Mouse (Mus musculus): ENCODE data around the gene Epb41l1. TPM values are rescaled to one million over a fixed set of nuclear protein-coding genes. Genes with fewer than 3 reads are reported as not detected.
"Not testable (repeated sequence)": the region's sequence is repeated elsewhere in the genome, so short reads cannot be mapped to it uniquely, and the experiment has no call there.

The Epb41l1 gene
- polyA plus RNA-seq (2014; fragmentation: Nextera tagmentation; extraction: Ambion mirVana), result 2.1 and 3.2 TPM in 2 replicates

DNA sequence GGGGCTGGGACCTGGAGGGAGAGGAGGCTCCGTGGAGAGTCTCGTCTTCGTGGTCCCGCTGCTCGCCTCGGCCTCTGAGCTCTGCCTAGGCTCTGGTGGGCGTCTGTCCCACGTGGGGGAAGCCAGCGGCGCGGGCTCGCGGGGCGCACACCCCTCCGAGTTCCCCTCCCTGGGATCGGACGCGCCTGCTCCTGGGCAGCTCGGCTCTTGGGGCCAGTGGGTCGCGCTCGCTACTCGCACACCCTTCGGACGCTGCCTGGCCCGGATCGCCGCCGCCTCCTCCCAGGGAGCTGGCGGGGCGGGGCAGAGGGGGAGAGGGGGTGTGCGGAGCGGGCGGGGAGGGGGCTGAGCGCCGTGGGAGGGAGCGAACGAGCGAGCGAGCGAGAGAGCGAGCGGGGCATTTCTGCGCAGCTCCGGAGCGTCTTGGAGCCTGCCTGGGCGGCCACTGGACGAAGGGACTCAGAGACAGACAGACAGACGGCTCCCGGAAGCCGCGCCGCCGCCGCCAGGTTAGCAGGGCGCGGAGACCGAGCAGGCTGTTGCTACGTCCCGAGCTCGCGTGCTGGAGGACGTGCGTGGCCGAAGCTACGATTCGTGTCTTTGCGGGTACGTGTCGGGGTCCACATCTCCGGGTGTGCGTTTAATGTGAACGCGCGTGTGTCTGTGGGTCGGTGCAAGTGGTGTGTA is at the start of gene Epb41l1:
Gene Epb41l1 (plus strand): TSS at position 216 of the 687 bp plus-strand sequence.
- Histone ChIP-seq H3K4me2 (peak within 1 kb of the TSS; percentile 97), H3K36me3 (ENCODE audit: insufficient read depth) (no peaks in the 10 kb centered on the region), H3K4me3 (ENCODE audit: low read depth, low read length) (peak within 1 kb of the TSS; percentile 58), H3K9ac (peak within 1 kb of the TSS; percentile 63), H3K27ac (ENCODE audit: low read depth) (no peak within 1 kb of the TSS), H3K9me3 (ENCODE audit: low read depth, low read length) (no peaks in the 10 kb centered on the region), H3K27me3 (ENCODE audit: insufficient read depth, low read length) (peaks cover 40% of the 10 kb centered on the region), H3K4me1 (ENCODE audit: insufficient read depth) (peaks cover 3% of the 10 kb centered on the region)
- peak; percentile 68 for DNase-seq
- ATAC-seq (ENCODE audit: insufficient read depth), result peak; percentile 69
- no peak for TF ChIP-seq CTCF (IDR thresholded peaks at IDR 0.05; ENCODE audit: low read depth)
- under 1% methylated on average over 75 of the region's 76 CpGs for WGBS

DNA sequence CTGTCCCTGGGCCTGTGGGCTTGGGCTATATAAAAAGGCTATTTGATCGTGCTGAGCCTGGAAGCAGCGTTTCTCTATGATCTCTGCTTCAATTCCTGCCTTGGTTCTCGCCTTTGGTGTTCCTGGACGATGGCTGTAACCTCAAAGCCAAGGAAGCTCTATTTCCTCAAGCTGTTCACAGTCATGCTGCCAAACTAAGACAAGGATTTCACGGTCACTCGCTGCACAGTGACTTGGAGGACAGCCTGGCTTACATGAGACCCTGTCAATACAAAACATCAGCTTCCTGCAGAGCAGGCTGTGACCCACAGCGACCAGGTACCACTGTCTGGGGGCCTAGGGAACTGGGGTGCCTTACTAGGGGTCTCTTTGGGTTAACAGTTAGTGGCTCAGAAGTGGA is 43.8 kb upstream of the Epb41l1 start:
- Histone ChIP-seq H3K36me3 (ENCODE audit: insufficient read depth) (no peaks in the 10 kb centered on the region), H3K9ac (no peak overlapping the region), H3K4me2 (no peak overlapping the region), H3K27me3 (ENCODE audit: insufficient read depth, low read length) (no peaks in the 10 kb centered on the region), H3K4me3 (ENCODE audit: low read depth, low read length) (no peak overlapping the region), H3K4me1 (ENCODE audit: insufficient read depth) (no peaks in the 10 kb centered on the region), H3K27ac (ENCODE audit: low read depth) (no peak overlapping the region), H3K9me3 (ENCODE audit: low read depth, low read length) (no peaks in the 10 kb centered on the region)
- ATAC-seq (ENCODE audit: insufficient read depth) (no peak), DNase-seq (no peak)
- no peak for TF ChIP-seq CTCF (IDR thresholded peaks at IDR 0.05; ENCODE audit: low read depth)
- WGBS, result 75% methylated on average over 7 of the region's 7 CpGs

DNA sequence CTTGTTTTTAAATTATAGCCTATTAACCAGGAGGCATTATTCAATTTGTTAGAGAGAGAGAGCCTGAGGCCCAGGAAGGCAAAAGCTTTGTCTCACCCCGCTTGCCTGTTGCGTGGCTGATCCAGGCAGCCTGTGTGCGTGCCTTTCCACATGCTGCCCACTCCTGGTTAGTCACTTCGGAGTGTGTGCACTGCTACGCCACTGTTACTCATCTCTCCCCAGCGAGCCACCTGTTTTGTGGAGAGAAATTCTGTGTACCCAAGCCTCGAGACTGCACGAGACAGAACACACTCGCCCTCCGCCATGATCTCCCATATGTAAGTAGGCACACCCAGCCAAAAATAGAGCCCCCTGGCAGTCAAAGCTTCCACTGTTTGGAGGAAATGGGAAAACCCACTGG is 40.8 kb upstream of the Epb41l1 start:
- TF ChIP-seq CTCF (IDR thresholded peaks at IDR 0.05; ENCODE audit: low read depth), result no peak

DNA sequence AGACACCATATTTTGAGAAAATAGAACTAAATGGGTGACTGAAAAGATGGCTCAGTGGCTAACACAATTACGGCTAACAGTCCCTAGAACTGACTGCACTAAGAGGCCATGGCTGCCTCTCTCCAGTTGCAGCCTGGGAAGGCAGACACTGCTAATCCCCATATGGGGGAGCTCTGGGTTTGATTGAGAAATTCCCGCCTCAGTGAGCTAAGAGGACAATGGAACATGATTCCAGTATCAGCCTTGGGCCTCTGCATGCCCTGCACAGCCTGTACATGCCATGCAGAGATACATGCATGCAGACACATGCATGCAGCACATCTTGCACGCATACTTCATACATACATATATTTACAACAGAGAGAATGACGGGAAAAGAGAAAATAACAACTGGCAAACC is 39.4 kb upstream of the Epb41l1 start:
- Histone ChIP-seq H3K36me3 (ENCODE audit: insufficient read depth) (no peaks in the 10 kb centered on the region), H3K9ac (no peak overlapping the region), H3K27me3 (ENCODE audit: insufficient read depth, low read length) (no peaks in the 10 kb centered on the region), H3K9me3 (ENCODE audit: low read depth, low read length) (no peaks in the 10 kb centered on the region), H3K4me1 (ENCODE audit: insufficient read depth) (no peaks in the 10 kb centered on the region), H3K27ac (ENCODE audit: low read depth) (no peak overlapping the region), H3K4me2 (no peak overlapping the region), H3K4me3 (ENCODE audit: low read depth, low read length) (no peak overlapping the region)
- peak; percentile 29; the same call in 1 of the 2 replicates for TF ChIP-seq CTCF (IDR thresholded peaks at IDR 0.05; ENCODE audit: low read depth)
- peak; percentile 26 for DNase-seq
- 77% methylated on average over 4 of the region's 4 CpGs for WGBS
- no peak for ATAC-seq (ENCODE audit: insufficient read depth)

More for the DNA sequence above, 40.8 kb upstream of the Epb41l1 start:
- ATAC-seq (ENCODE audit: insufficient read depth) (no peak), DNase-seq (no peak)
- Histone ChIP-seq H3K27me3 (ENCODE audit: insufficient read depth, low read length) (no peaks in the 10 kb centered on the region), H3K9me3 (ENCODE audit: low read depth, low read length) (no peaks in the 10 kb centered on the region), H3K4me1 (ENCODE audit: insufficient read depth) (no peaks in the 10 kb centered on the region), H3K9ac (no peak overlapping the region), H3K36me3 (ENCODE audit: insufficient read depth) (no peaks in the 10 kb centered on the region), H3K4me3 (ENCODE audit: low read depth, low read length) (no peak overlapping the region), H3K27ac (ENCODE audit: low read depth) (no peak overlapping the region), H3K4me2 (no peak overlapping the region)
- 83% methylated on average over 10 of the region's 10 CpGs for WGBS

DNA sequence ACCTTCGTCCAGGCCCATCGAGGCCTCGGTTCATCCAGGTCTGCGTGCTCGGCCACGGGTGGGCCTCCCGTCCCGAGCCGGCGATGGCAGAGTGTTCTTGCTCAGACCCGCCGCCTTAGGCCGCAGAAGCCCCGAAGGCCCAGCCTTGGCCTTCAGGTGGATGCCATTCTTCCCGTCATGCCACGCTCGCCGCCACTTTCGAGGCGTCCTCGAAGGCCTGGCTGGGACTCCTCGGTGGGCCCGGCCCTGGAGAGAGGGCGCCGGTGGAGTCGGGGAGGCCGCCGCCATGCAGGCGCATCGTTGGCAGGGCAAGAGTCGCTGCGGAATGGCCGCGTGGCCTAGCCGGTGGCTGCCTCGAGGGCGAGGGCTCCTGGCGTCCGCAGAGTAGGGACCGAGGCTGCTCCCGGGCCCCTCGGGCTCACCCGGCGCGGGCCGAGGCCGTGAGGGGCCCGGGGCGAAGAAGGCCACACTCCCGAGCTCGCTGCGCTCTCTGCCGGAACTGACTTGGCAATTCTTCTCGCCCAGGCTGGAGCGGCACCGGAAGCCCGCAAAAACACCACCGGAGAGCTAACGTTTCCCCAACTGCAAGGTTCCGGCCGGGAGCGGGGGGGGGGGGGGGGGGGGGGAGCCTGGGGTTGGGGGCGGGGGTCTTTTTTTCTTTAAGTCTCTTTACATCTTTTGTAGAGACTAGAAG is 28.1 kb upstream of the Epb41l1 start:
- not testable (repeated sequence) for H3K9me3 ChIP-seq (ENCODE audit: low read depth, low read length); H3K36me3 ChIP-seq (ENCODE audit: insufficient read depth); H3K27me3 ChIP-seq (ENCODE audit: insufficient read depth, low read length); H3K4me1 ChIP-seq (ENCODE audit: insufficient read depth); H3K27ac ChIP-seq (ENCODE audit: low read depth)
- WGBS, result 0% methylated on average over 12 of the region's 63 CpGs
- ATAC-seq (ENCODE audit: insufficient read depth), result peak; percentile 94
- peak overlapping the region; percentile 37 for H3K4me3 ChIP-seq (ENCODE audit: low read depth, low read length)
- peak; percentile 91 for DNase-seq
- H3K9ac ChIP-seq, result peak overlapping the region; percentile 49
- H3K4me2 ChIP-seq, result peak overlapping the region; percentile 46

DNA sequence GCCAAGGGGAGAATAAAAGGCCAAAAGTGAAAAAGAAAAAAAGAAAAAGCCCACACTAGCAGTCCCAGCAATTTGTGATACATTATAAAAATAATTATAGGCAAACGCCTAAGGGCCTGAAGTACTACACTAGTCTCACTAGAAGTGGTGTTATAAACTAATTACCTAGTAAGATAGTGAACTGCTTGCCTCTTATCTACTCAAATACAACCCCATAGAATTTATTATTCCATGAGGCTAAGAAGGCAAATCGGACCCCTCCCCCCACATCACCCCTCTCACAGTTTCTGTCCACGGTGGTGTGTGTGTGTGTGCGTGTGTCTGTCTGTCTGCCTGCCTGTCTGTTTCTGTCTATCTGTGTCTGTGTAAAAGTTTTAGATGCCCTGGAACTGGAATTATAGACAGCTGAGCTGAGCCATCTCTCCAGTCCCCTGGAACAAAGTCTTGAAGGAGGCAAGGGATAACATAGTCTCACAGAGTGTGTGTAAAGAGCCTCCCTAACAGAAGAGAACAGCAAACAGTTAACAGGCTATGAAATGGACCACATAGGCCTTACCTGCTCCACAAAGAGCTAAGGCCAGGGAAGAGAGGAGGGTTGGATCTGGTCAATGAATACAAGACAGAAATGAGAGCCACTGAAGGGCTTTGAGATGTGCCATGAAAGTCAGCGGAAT is 27.4 kb upstream of the Epb41l1 start:
- no peak for TF ChIP-seq CTCF (IDR thresholded peaks at IDR 0.05; ENCODE audit: low read depth)
- 56% methylated on average over 5 of the region's 5 CpGs for WGBS
- Histone ChIP-seq H3K27me3 (ENCODE audit: insufficient read depth, low read length) (no peaks in the 10 kb centered on the region), H3K4me2 (peak overlapping the region; percentile 46), H3K36me3 (ENCODE audit: insufficient read depth) (no peaks in the 10 kb centered on the region), H3K27ac (ENCODE audit: low read depth) (no peak overlapping the region), H3K4me3 (ENCODE audit: low read depth, low read length) (peak overlapping the region; percentile 37; the same call in 1 of the 2 replicates), H3K9ac (no peak overlapping the region), H3K4me1 (ENCODE audit: insufficient read depth) (no peaks in the 10 kb centered on the region), H3K9me3 (ENCODE audit: low read depth, low read length) (no peaks in the 10 kb centered on the region)
- ATAC-seq (ENCODE audit: insufficient read depth), result peak; percentile 36
- no peak for DNase-seq

DNA sequence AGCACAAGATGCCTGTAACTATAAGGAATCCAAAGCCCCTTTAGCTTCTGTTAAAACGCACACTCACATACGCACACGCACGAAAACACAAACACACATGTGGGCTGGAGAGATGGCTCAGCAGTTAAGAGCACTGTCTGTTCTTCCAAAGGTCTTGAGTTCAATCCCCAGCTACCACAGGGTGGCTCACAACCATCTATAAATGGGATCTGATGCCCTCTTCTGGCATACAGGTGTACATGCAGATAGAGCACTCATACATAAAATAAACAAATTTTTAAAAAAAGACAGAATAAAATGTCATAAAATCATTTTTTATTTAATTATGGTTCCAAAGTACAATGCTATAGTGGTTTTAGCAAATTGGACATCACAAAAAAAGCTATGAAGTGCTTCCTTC is 26.4 kb upstream of the Epb41l1 start:
- no peak overlapping the region for H3K4me2 ChIP-seq
- H3K36me3 ChIP-seq (ENCODE audit: insufficient read depth), result no peaks in the 10 kb centered on the region
- no peak for ATAC-seq (ENCODE audit: insufficient read depth)
- H3K27me3 ChIP-seq (ENCODE audit: insufficient read depth, low read length), result no peaks in the 10 kb centered on the region
- TF ChIP-seq CTCF (IDR thresholded peaks at IDR 0.05; ENCODE audit: low read depth), result peak; percentile 38
- H3K4me1 ChIP-seq (ENCODE audit: insufficient read depth), result no peaks in the 10 kb centered on the region
- no peak overlapping the region for H3K4me3 ChIP-seq (ENCODE audit: low read depth, low read length)
- H3K9me3 ChIP-seq (ENCODE audit: low read depth, low read length), result no peaks in the 10 kb centered on the region
- no peak overlapping the region for H3K27ac ChIP-seq (ENCODE audit: low read depth)
- no peak overlapping the region for H3K9ac ChIP-seq
- no peak for DNase-seq
- WGBS, result 97% methylated on average over 4 of the region's 4 CpGs

Measured in lung, embryonic 14.5 days (tissue).